Mouse (Mus musculus): ENCODE data around the gene Gskip. TPM values are rescaled to one million over a fixed set of nuclear protein-coding genes. Genes with fewer than 3 reads are reported as not detected.

Gene Gskip
- 27.4 and 27.7 TPM in 2 replicates for polyA plus RNA-seq (2014; fragmentation: Nextera tagmentation; extraction: Ambion mirVana)

DNA sequence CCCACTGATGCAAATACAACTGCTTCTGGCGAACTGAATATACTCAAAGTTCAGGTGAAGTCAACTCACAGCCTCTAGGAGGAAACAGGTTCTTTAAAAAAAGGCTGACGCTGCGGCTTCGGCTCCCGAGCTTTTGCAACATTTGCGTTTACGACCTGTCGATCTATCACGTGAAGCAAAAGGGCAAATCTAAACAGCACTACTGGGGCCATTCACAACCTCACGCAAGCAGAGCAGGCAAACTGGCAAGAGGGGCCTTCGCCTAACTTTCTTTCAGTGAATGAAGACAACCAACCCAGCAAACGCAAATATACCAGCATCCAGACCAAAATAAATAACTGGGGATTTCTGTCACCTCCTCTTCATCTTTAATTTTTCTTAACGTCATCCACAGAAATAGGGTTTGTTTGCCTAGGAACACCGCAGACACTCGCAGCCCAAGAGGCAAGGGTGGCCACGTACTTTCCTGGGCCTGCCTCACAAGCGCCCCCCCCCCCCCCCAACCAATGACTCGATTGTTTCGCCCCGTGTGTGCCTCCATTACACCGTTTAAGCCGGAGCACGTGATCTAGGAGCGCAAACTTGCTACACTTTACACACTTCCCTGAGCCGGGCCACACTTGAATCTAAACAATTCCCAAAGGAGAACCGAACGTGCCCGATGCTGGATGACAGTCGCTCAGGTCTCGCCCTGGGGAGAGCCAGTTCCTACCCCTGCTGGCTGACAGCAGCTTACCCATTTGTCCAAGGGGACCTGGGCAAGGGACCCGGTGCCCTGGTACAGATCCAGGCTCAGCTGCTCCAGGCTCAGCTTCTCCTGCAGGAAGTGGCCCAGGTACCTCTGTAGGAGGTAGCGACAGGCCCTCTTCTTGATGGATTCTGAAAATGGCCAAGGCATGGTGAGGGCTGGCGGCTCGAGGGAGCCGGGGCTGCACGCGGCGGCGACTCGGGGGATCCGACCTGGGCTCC lies at the start of gene Gskip:
Gene Gskip (plus strand): TSS at position 897 of the 969 bp plus-strand sequence.
- Histone ChIP-seq H3K27me3 (ENCODE audit: control insufficient read depth, insufficient read depth, low read length) (no peaks in the 10 kb centered on the region), H3K9me3 (replicated peaks; ENCODE audit: control insufficient read depth, low read length) (no peaks in the 10 kb centered on the region), H3K4me1 (ENCODE audit: control insufficient read depth, insufficient read depth, low read length) (peaks cover 13% of the 10 kb centered on the region), H3K4me3 (ENCODE audit: low read depth, low read length) (peak within 1 kb of the TSS; percentile 99), H3K27ac (ENCODE audit: low read depth, low read length) (peak within 1 kb of the TSS; percentile 93), H3K36me3 (ENCODE audit: control insufficient read depth, insufficient read depth, low read length) (no peaks in the 10 kb centered on the region), H3K4me2 (peak within 1 kb of the TSS; percentile 92), H3K9ac (ENCODE audit: low read depth, low read length) (peak within 1 kb of the TSS; percentile 94)
- 2% methylated on average over 40 of the region's 41 CpGs for WGBS (ENCODE audit: insufficient replicate concordance)
- peak; percentile 25 for ATAC-seq (replicated peaks; ENCODE audit: insufficient number of reproducible peaks, low FRiP score, low TSS enrichment)

DNA sequence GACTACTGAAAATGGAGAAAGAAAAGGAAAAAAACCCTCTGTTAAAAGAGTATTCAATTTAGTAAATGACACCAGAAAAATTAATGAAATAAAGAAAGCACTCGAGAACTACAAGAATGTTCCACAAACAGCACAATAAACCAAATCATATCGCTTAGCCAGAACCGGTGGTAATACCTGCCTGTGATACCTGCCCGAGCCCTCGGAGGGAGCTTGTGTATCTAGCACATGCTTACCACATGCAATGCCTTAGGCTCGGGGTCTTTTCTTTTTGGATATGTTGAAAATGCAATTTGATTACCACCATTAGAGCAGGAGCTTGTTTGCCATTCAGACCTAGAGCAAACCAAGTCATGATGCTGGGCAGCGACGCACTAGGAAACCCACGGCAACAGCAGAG lies 48.1 kb upstream of the Gskip start:
- Histone ChIP-seq H3K27me3 (ENCODE audit: control insufficient read depth, insufficient read depth, low read length) (no peaks in the 10 kb centered on the region), H3K9ac (ENCODE audit: low read depth, low read length) (no peak overlapping the region), H3K36me3 (ENCODE audit: control insufficient read depth, insufficient read depth, low read length) (peaks cover 52% of the 10 kb centered on the region), H3K4me3 (ENCODE audit: low read depth, low read length) (no peak overlapping the region), H3K4me2 (no peak overlapping the region), H3K9me3 (replicated peaks; ENCODE audit: control insufficient read depth, low read length) (no peaks in the 10 kb centered on the region), H3K4me1 (ENCODE audit: control insufficient read depth, insufficient read depth, low read length) (no peaks in the 10 kb centered on the region), H3K27ac (ENCODE audit: low read depth, low read length) (no peak overlapping the region)
- ATAC-seq (replicated peaks; ENCODE audit: insufficient number of reproducible peaks, low FRiP score, low TSS enrichment): no peak
- WGBS (ENCODE audit: insufficient replicate concordance): 91% methylated on average over 9 of the region's 9 CpGs

DNA sequence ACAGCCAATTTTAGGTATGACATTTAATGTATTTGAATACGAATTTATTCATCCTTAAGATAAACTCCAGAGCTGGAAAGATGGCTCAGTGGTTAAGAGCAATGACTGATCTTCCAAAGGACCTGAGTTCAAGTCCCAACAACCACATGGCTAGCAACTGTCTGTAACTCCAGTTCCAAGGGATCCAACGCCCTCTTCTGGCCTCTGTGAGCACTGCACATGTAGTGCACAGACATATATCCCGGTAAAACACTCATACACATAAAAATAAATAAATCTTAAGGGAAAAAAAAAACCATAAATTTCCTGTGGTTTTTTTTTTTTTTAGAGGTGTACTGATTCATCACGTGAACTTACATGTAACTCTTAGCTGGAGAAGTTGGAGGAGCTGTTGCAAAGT lies 47.1 kb upstream of the Gskip start:
- H3K9ac ChIP-seq (ENCODE audit: low read depth, low read length): no peak overlapping the region
- H3K4me2 ChIP-seq: no peak overlapping the region
- no peak for ATAC-seq (replicated peaks; ENCODE audit: insufficient number of reproducible peaks, low FRiP score, low TSS enrichment)
- no peak overlapping the region for H3K4me3 ChIP-seq (ENCODE audit: low read depth, low read length)
- H3K4me1 ChIP-seq (ENCODE audit: control insufficient read depth, insufficient read depth, low read length): no peaks in the 10 kb centered on the region
- H3K36me3 ChIP-seq (ENCODE audit: control insufficient read depth, insufficient read depth, low read length): peaks cover 59% of the 10 kb centered on the region
- no peaks in the 10 kb centered on the region for H3K27me3 ChIP-seq (ENCODE audit: control insufficient read depth, insufficient read depth, low read length)
- no peak overlapping the region for H3K27ac ChIP-seq (ENCODE audit: low read depth, low read length)
- no peaks in the 10 kb centered on the region for H3K9me3 ChIP-seq (replicated peaks; ENCODE audit: control insufficient read depth, low read length)
- 77% methylated on average over 4 of the region's 4 CpGs for WGBS (ENCODE audit: insufficient replicate concordance)

DNA sequence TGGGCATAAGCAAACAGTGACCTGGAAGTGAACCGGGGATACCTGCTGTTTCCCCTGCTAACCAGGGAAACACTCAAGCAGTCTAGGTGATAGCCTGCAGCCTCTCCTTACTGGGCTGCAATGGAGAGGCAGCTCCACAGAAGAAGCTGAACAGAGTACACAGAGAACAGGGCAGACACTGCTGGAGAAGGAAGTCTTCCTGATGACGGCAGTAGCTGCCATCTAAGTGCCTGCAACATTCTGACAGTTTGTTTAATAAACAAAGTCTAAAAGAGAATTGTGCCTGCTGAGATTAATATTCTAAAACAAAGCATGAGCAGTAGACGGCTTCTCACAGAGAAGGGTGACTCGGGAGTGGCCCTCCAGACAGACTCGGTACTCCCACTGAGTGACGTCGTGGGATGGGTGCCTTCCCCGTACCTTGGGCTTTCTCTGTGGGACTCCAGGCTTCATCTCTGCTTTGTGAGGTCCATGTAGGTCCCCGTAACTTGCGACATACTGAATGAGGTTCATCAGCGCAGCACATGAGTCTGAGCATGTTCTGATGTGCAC lies 41.8 kb upstream of the Gskip start:
- Histone ChIP-seq H3K36me3 (ENCODE audit: control insufficient read depth, insufficient read depth, low read length) (peaks cover 55% of the 10 kb centered on the region), H3K4me2 (no peak overlapping the region), H3K9me3 (replicated peaks; ENCODE audit: control insufficient read depth, low read length) (no peaks in the 10 kb centered on the region), H3K4me3 (ENCODE audit: low read depth, low read length) (no peak overlapping the region), H3K27ac (ENCODE audit: low read depth, low read length) (no peak overlapping the region), H3K27me3 (ENCODE audit: control insufficient read depth, insufficient read depth, low read length) (no peaks in the 10 kb centered on the region), H3K9ac (ENCODE audit: low read depth, low read length) (no peak overlapping the region), H3K4me1 (ENCODE audit: control insufficient read depth, insufficient read depth, low read length) (no peaks in the 10 kb centered on the region)
- no peak for ATAC-seq (replicated peaks; ENCODE audit: insufficient number of reproducible peaks, low FRiP score, low TSS enrichment)
- WGBS (ENCODE audit: insufficient replicate concordance): 87% methylated on average over 11 of the region's 11 CpGs

DNA sequence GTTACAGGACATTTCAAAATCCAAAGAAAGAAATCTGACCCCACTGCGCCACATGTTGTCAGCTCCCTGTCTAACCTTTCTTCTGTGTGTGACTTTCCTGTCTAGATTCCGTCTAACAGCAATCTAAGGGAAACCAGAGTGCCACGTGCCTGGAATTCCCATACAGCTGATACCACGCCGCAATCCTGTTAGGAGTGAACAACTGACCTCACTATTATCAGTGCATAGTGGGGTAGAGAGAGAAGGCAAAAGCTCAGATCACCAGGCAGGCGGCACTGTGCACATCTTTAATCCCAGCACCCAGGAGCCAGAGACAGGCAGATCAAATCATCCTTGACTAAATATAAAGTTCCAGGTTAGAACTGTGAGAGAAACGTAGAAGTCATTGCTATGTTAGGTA lies 28.8 kb upstream of the Gskip start:
- Histone ChIP-seq H3K9ac (ENCODE audit: low read depth, low read length) (no peak overlapping the region), H3K4me1 (ENCODE audit: control insufficient read depth, insufficient read depth, low read length) (no peaks in the 10 kb centered on the region), H3K9me3 (replicated peaks; ENCODE audit: control insufficient read depth, low read length) (no peaks in the 10 kb centered on the region), H3K36me3 (ENCODE audit: control insufficient read depth, insufficient read depth, low read length) (peaks cover 17% of the 10 kb centered on the region), H3K4me2 (no peak overlapping the region), H3K27me3 (ENCODE audit: control insufficient read depth, insufficient read depth, low read length) (no peaks in the 10 kb centered on the region), H3K27ac (ENCODE audit: low read depth, low read length) (no peak overlapping the region), H3K4me3 (ENCODE audit: low read depth, low read length) (no peak overlapping the region)
- no peak for ATAC-seq (replicated peaks; ENCODE audit: insufficient number of reproducible peaks, low FRiP score, low TSS enrichment)
- 66% methylated on average over 7 of the region's 7 CpGs for WGBS (ENCODE audit: insufficient replicate concordance)

DNA sequence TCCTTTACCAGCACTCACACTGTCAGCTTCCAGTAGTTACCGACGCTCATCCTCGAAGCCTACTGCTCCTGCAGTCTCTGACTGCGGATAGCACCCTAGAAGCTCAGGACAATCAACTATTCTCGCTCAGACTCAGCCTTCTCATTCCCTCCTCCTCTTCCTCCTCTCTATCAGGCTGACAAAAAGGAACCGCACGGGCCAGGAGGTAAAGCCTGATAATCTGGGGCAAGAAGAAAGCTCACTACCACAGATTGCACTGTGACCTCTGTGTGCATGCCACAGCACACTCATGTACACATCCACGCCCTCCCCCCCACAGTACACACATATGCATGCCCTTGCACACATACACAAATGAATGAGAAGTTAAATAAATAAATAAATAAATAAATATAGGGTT lies 8.4 kb upstream of the Gskip start:
- no peak overlapping the region for H3K4me3 ChIP-seq (ENCODE audit: low read depth, low read length)
- 79% methylated on average over 8 of the region's 8 CpGs for WGBS (ENCODE audit: insufficient replicate concordance)
- H3K4me1 ChIP-seq (ENCODE audit: control insufficient read depth, insufficient read depth, low read length): no peaks in the 10 kb centered on the region
- H3K27ac ChIP-seq (ENCODE audit: low read depth, low read length): no peak overlapping the region
- H3K4me2 ChIP-seq: no peak overlapping the region
- no peak overlapping the region for H3K9ac ChIP-seq (ENCODE audit: low read depth, low read length)
- no peak for ATAC-seq (replicated peaks; ENCODE audit: insufficient number of reproducible peaks, low FRiP score, low TSS enrichment)
- no peaks in the 10 kb centered on the region for H3K27me3 ChIP-seq (ENCODE audit: control insufficient read depth, insufficient read depth, low read length)
- H3K36me3 ChIP-seq (ENCODE audit: control insufficient read depth, insufficient read depth, low read length): peaks cover 16% of the 10 kb centered on the region
- H3K9me3 ChIP-seq (replicated peaks; ENCODE audit: control insufficient read depth, low read length): no peaks in the 10 kb centered on the region

DNA sequence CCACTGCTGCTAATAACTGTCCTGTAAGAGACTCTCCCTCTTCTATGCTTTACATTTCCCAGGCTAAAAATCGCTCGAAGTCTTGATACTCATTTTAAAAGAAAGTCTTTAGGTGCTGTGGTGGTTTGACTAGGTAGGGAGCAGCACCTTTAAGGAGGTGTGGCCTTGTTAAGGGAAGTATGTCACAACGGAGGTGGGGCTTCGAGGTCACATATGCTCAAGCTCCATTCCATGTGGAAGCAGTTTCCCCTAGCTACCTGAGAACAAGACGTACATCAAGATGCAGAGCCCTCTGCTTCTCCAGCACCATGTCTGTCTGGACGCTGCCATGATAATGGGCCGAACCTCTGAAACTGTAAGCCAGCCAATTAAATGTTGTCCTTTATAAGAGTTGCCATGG lies 6.4 kb upstream of the Gskip start:
- H3K4me3 ChIP-seq (ENCODE audit: low read depth, low read length): no peak overlapping the region
- no peaks in the 10 kb centered on the region for H3K27me3 ChIP-seq (ENCODE audit: control insufficient read depth, insufficient read depth, low read length)
- H3K36me3 ChIP-seq (ENCODE audit: control insufficient read depth, insufficient read depth, low read length): peaks cover 15% of the 10 kb centered on the region
- H3K27ac ChIP-seq (ENCODE audit: low read depth, low read length): no peak overlapping the region
- H3K4me2 ChIP-seq: no peak overlapping the region
- 88% methylated on average over 7 of the region's 7 CpGs for WGBS (ENCODE audit: insufficient replicate concordance)
- no peak for ATAC-seq (replicated peaks; ENCODE audit: insufficient number of reproducible peaks, low FRiP score, low TSS enrichment)
- H3K4me1 ChIP-seq (ENCODE audit: control insufficient read depth, insufficient read depth, low read length): peaks cover 2% of the 10 kb centered on the region; the same call in 1 of the 2 replicates
- H3K9ac ChIP-seq (ENCODE audit: low read depth, low read length): no peak overlapping the region
- no peaks in the 10 kb centered on the region for H3K9me3 ChIP-seq (replicated peaks; ENCODE audit: control insufficient read depth, low read length)

DNA sequence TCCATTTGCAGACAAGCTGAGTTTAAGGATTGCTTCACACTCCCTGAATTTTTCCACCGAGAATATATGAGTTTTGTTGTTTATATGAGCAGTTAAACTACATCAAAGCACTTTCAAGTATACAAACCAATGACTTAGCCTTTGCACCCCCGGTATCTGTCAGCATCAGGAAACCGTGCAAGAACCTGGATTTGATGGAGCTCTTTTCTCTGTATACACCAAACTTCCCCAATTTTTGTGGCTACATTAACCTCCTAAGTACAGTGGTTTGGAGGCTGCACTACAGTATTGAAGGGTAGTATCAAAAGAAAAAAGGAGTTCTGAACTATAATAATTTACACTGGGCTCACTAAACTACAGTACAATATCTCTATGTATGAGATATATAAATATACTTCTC lies 5.9 kb upstream of the Gskip start:
- H3K36me3 ChIP-seq (ENCODE audit: control insufficient read depth, insufficient read depth, low read length): peaks cover 10% of the 10 kb centered on the region
- no peaks in the 10 kb centered on the region for H3K9me3 ChIP-seq (replicated peaks; ENCODE audit: control insufficient read depth, low read length)
- no peak overlapping the region for H3K9ac ChIP-seq (ENCODE audit: low read depth, low read length)
- no peak overlapping the region for H3K4me2 ChIP-seq
- 88% methylated on average over 3 of the region's 3 CpGs for WGBS (ENCODE audit: insufficient replicate concordance)
- H3K27ac ChIP-seq (ENCODE audit: low read depth, low read length): no peak overlapping the region
- ATAC-seq (replicated peaks; ENCODE audit: insufficient number of reproducible peaks, low FRiP score, low TSS enrichment): no peak
- no peaks in the 10 kb centered on the region for H3K27me3 ChIP-seq (ENCODE audit: control insufficient read depth, insufficient read depth, low read length)
- peaks cover 7% of the 10 kb centered on the region; the same call in 1 of the 2 replicates for H3K4me1 ChIP-seq (ENCODE audit: control insufficient read depth, insufficient read depth, low read length)
- H3K4me3 ChIP-seq (ENCODE audit: low read depth, low read length): no peak overlapping the region
